Mouse (Mus musculus) G1E (cell line): ENCODE measurements at regions not wholly inside any gene's neighbourhood (a gene's known extent, or its start where the extent isn't known, plus 50 kb on each side); places are given as distances from the start of the nearest gene placed in this dataset.

Experiments
- ATAC-seq: 2 replicates; pipeline ENCODE4 v1.8.0; 2016; ENCODE audit warnings: mild to moderate bottlenecking; ENCODE audit not compliant: insufficient number of reproducible peaks, poor library complexity, low FRiP score, severe bottlenecking; ENCODE audit errors: extremely low read depth
- DNase-seq: peaks from one replicate; pipeline ENCODE4 v3.0.0; 2012; ENCODE audit warnings: low spot score
- H3K27me3 ChIP-seq: 2 replicates; pipeline ENCODE4 v1.6.1; 2012; ENCODE audit warnings: mild to moderate bottlenecking, low read length, inconsistent platforms; ENCODE audit not compliant: insufficient read depth
- H3K36me3 ChIP-seq: replicated peaks from 2 replicates; pipeline ENCODE3; 2012; ENCODE audit warnings: mild to moderate bottlenecking, inconsistent platforms
- H3K4me1 ChIP-seq: 2 replicates; pipeline ENCODE4 v1.6.1; 2012; ENCODE audit warnings: low read depth, low read length, inconsistent platforms, mixed read lengths; ENCODE audit not compliant: insufficient read depth
- H3K4me3 ChIP-seq: 2 replicates; pipeline ENCODE4 v1.5.1; 2012; ENCODE audit warnings: low read depth, mild to moderate bottlenecking, inconsistent platforms, low read length, moderate library complexity, mixed read lengths
- H3K9me3 ChIP-seq: replicated peaks from 2 replicates; pipeline ENCODE4 v1.6.1; 2012; ENCODE audit warnings: inconsistent platforms
- CTCF ChIP-seq: IDR thresholded peaks from 2 replicates; pipeline ENCODE4 v1.5.1; 2012; ENCODE audit warnings: low read depth, low read length, inconsistent platforms, mixed read lengths
- GATA1 ChIP-seq: IDR thresholded peaks from 2 replicates; pipeline ENCODE4 v1.6.1; 2012; ENCODE audit warnings: borderline replicate concordance, low read length, inconsistent platforms, mixed read lengths
- GATA2 ChIP-seq: IDR thresholded peaks from 2 replicates; pipeline ENCODE4 v1.6.1; 2012; ENCODE audit warnings: low read depth, low read length, inconsistent platforms, borderline replicate concordance
- POLR2AphosphoS5 ChIP-seq: IDR thresholded peaks from 2 replicates; pipeline ENCODE4 v1.6.1; 2012; ENCODE audit warnings: low read depth, low read length, inconsistent platforms; ENCODE audit not compliant: insufficient replicate concordance
- TAL1 ChIP-seq: conservative IDR thresholded peaks from 2 replicates; pipeline ENCODE4 v1.6.1; 2012; ENCODE audit warnings: low read depth, low read length, inconsistent platforms, mixed read lengths

GRCm38 (mm10) chr5:47240060-47240459 lies 742.9 kb upstream of the Slit2 start:
- DNase-seq, result no peak
- Histone ChIP-seq H3K4me3 (no peak overlapping the region), H3K36me3 (no peaks in the 10 kb centered on the region), H3K9me3 (no peaks in the 10 kb centered on the region), H3K27me3 (no peaks in the 10 kb centered on the region), H3K4me1 (no peaks in the 10 kb centered on the region)
- ATAC-seq, result no peak
- TF ChIP-seq TAL1 (no peak), GATA1 (no peak)

GRCm38 (mm10) chr5:47240586-47240985 lies 742.4 kb upstream of the Slit2 start:
- H3K36me3 ChIP-seq, result no peaks in the 10 kb centered on the region
- no peaks in the 10 kb centered on the region for H3K9me3 ChIP-seq
- DNase-seq (no peak), ATAC-seq (no peak)
- H3K4me3 ChIP-seq, result no peak overlapping the region
- H3K27me3 ChIP-seq, result no peaks in the 10 kb centered on the region
- no peaks in the 10 kb centered on the region for H3K4me1 ChIP-seq
- TF ChIP-seq TAL1 (no peak), GATA2 (no peak), GATA1 (no peak), CTCF (no peak), POLR2AphosphoS5 (no peak)

- no peaks in the 10 kb centered on the region for H3K36me3 ChIP-seq
- H3K27me3 ChIP-seq, result no peaks in the 10 kb centered on the region
- ATAC-seq (no peak), DNase-seq (no peak)
- TF ChIP-seq POLR2AphosphoS5, result no peak
- TF ChIP-seq TAL1, result no peak
- TF ChIP-seq GATA1, result no peak
- TF ChIP-seq GATA2, result no peak
- no peak for TF ChIP-seq CTCF
- H3K4me1 ChIP-seq, result 0 out of 2 replicates have a peak, but pooled peaks cover 2% of the 10 kb centered on the region
- no peaks in the 10 kb centered on the region for H3K9me3 ChIP-seq
- H3K4me3 ChIP-seq, result no peak overlapping the region
Observed at GRCm38 (mm10) chr5:47254835-47255369, 728.0 kb upstream of the Slit2 start.

DNA sequence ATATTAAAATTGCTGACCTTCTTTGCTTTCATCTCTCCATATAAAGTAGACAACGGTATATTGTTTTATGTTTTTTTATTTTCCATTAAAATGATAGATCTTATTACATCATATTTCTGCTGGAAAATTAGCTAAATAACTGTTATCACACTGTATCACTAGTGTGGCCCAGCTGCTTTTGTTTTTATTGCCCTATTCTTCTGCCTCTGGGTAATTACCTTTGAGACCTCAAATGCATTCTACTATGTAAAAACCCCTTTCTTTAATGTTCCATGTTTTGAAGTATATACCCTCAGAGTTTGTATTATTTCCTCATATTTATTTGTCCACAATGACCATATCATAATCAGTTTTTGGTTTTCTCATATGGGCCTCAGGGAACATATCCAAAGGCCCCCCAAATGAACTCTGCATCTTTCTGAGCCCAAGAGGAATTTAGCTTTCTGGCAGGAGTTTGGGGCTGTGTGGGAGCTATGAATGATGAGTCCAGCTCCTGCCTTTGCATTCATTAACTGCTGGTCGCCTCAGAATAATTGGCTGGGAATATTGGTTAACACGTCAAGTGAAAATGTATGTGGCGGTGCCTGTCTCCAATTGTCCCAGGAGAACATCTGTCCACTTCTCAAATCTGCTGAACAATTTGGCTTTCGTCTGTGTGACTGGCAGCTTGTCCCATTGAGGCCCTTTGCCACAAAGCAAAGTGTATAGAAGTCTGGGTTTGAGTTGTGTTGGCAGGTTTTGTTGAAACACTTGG lies 721.1 kb upstream of the Slit2 start:
- DNase-seq (no peak), ATAC-seq (no peak)
- Histone ChIP-seq H3K9me3 (no peaks in the 10 kb centered on the region), H3K36me3 (no peaks in the 10 kb centered on the region), H3K27me3 (no peaks in the 10 kb centered on the region), H3K4me3 (no peak overlapping the region), H3K4me1 (peaks cover 5% of the 10 kb centered on the region; the same call in 1 of the 2 replicates)
- TF ChIP-seq TAL1 (no peak), CTCF (no peak), GATA2 (no peak), POLR2AphosphoS5 (no peak), GATA1 (no peak)

- Histone ChIP-seq H3K4me1 (peaks cover 25% of the 10 kb centered on the region), H3K9me3 (no peaks in the 10 kb centered on the region), H3K4me3 (no peak overlapping the region), H3K27me3 (no peaks in the 10 kb centered on the region), H3K36me3 (no peaks in the 10 kb centered on the region)
- no peak for DNase-seq
- ATAC-seq, result no peak
- TF ChIP-seq TAL1 (no peak), GATA1 (no peak), GATA2 (no peak), POLR2AphosphoS5 (no peak), CTCF (no peak)
Observed at GRCm38 (mm10) chr5:47272642-47273041, 710.3 kb upstream of the Slit2 start.

DNA sequence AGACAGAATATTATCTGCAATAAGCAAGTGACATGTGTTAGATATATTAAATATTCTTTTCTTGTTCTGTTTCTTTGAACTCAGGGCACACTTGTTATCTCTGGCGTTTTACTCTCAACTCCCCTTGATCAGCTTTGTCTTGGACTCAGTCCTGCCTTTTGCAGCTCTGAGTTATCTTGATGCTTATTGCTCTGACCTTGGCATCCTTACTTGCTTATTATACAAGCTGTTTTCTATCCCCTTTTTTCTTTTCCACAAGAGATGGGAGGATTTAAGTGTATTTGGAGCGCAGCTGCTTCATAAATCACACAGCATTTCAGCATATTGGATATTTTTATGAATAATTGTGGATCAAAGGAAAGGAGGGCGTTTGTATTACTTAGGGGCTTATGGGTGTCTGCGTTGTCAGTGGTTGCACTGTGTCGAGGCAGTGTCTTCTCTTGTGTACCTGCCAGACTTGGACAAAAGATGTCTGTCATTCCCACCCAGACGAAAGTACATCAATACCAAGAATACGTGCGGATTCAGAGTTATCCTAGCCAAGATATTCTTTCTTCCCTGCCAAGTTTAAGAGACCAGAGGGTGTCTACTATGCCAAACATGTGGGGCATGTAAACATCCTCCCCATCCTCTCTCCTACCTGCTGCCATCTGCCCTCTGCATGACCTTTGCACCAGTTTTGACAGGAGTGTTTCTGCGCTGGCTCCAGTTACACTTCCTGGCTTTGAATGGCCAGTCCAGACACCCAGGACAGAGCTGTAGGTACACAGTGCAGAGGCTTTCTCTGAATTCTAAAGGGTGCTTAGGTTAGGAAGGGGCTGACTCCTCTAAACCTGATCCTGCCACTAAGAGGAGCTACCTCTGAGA lies 709.3 kb upstream of the Slit2 start:
- Histone ChIP-seq H3K9me3 (no peaks in the 10 kb centered on the region), H3K27me3 (no peaks in the 10 kb centered on the region), H3K4me3 (no peak overlapping the region), H3K36me3 (no peaks in the 10 kb centered on the region), H3K4me1 (peaks cover 25% of the 10 kb centered on the region)
- ATAC-seq (peak; percentile 31), DNase-seq (no peak)
- no peak for TF ChIP-seq POLR2AphosphoS5
- no peak for TF ChIP-seq GATA1
- TF ChIP-seq TAL1, result no peak
- no peak for TF ChIP-seq CTCF
- TF ChIP-seq GATA2, result no peak
